Mouse (Mus musculus) MEL (cell line): ENCODE results near the gene Sucnr1. TPM values are rescaled to one million over a fixed set of nuclear protein-coding genes. Genes with fewer than 3 reads are reported as not detected.

Experiments used
- DNase-seq: peaks from one replicate; pipeline ENCODE4 v3.0.0; 2011; ENCODE audit warnings: low read depth, low spot score
- H3K27ac ChIP-seq: 2 replicates; pipeline ENCODE4 v1.5.1; 2012; ENCODE audit warnings: low read depth, mild to moderate bottlenecking, control low read depth, low read length, moderate library complexity; ENCODE audit not compliant: control insufficient read depth
- H3K27me3 ChIP-seq, 2 experiments: fragments of 150-350 bp in 1 of 2; sonication (generic) in 1 of 2; 2 replicates each; pipeline ENCODE4 v1.6.1; 2012; ENCODE audit warnings: low read length in 2 of 2, mild to moderate bottlenecking in 2 of 2, improper control_type of control experiment in 1 of 2, moderate library complexity in 1 of 2; ENCODE audit not compliant: insufficient read depth in 2 of 2, control insufficient read depth in 1 of 2
- H3K36me3 ChIP-seq, 2 experiments: 2 replicates each; pipeline ENCODE4 v1.6.1; 2012 to 2014; ENCODE audit warnings: low read length in 2 of 2, improper control_type of control experiment in 1 of 2, inconsistent platforms in 1 of 2, mild to moderate bottlenecking in 1 of 2; ENCODE audit not compliant: insufficient read depth in 2 of 2, control insufficient read depth in 1 of 2
- H3K4me1 ChIP-seq, 2 experiments: fragments of 150-350 bp in 1 of 2; sonication (generic) in 1 of 2; 2 replicates each; pipeline ENCODE4 v1.6.1; 2012; ENCODE audit warnings: low read length in 2 of 2, improper control_type of control experiment in 1 of 2, mild to moderate bottlenecking in 1 of 2; ENCODE audit not compliant: insufficient read depth in 2 of 2, control insufficient read depth in 1 of 2
- H3K4me3 ChIP-seq, 2 experiments: fragments of 150-350 bp in 1 of 2; sonication (generic) in 1 of 2; 2 replicates each; pipeline ENCODE4 v1.5.1; 2012; ENCODE audit warnings: low read depth in 2 of 2, low read length in 2 of 2, mild to moderate bottlenecking in 2 of 2, moderate library complexity in 2 of 2, control low read depth in 1 of 2, improper control_type of control experiment in 1 of 2; ENCODE audit not compliant: control insufficient read depth in 1 of 2, insufficient read depth in 1 of 2
- H3K79me2 ChIP-seq: 2 replicates; pipeline ENCODE4 v1.6.1; 2012; ENCODE audit warnings: mild to moderate bottlenecking, low read length, moderate library complexity; ENCODE audit not compliant: control insufficient read depth, poor library complexity, insufficient read depth
- H3K9ac ChIP-seq: 2 replicates; pipeline ENCODE4 v1.6.1; 2012; ENCODE audit warnings: low read depth, mild to moderate bottlenecking, control low read depth, low read length, moderate library complexity; ENCODE audit not compliant: control insufficient read depth, poor library complexity, severe bottlenecking
- H3K9me3 ChIP-seq: fragments of 150-350 bp; sonication (generic); replicated peaks from 2 replicates; pipeline ENCODE4 v1.6.1; 2012; ENCODE audit warnings: mild to moderate bottlenecking, low read length, improper control_type of control experiment, moderate library complexity; ENCODE audit not compliant: insufficient read depth
- BHLHE40 ChIP-seq: IDR thresholded peaks from 2 replicates; pipeline ENCODE4 v1.6.1; 2012; ENCODE audit warnings: low read depth, mild to moderate bottlenecking, inconsistent platforms, low read length, improper control_type of control experiment, borderline replicate concordance
- CHD2 ChIP-seq: IDR thresholded peaks from 2 replicates; pipeline ENCODE4 v1.6.1; 2011; ENCODE audit warnings: low read length, improper control_type of control experiment
- CTCF ChIP-seq, 3 experiments: IDR thresholded peaks in 2 of 3; conservative IDR thresholded peaks in 1 of 3; 2 replicates each; pipeline ENCODE4 v1.5.1; 2011 to 2012; ENCODE audit warnings: low read length in 3 of 3, low read depth in 2 of 3, mild to moderate bottlenecking in 2 of 3, improper control_type of control experiment in 1 of 3, inconsistent platforms in 1 of 3, mixed read lengths in 1 of 3, moderate library complexity in 1 of 3; ENCODE audit not compliant: control insufficient read depth in 1 of 3, insufficient read depth in 1 of 3, poor library complexity in 1 of 3, severe bottlenecking in 1 of 3
- ELF1 ChIP-seq: IDR thresholded peaks from 2 replicates; pipeline ENCODE4 v1.6.1; 2014; ENCODE audit warnings: low read depth, mild to moderate bottlenecking, inconsistent platforms, low read length, improper control_type of control experiment, moderate library complexity
- EP300 ChIP-seq, 2 experiments: IDR thresholded peaks; 2 replicates each; pipeline ENCODE4 v1.6.1; 2011; ENCODE audit warnings: improper control_type of control experiment in 2 of 2, low read length in 2 of 2, low read depth in 1 of 2, mild to moderate bottlenecking in 1 of 2
- ETS1 ChIP-seq: IDR thresholded peaks from 2 replicates; pipeline ENCODE4 v1.6.1; 2012; ENCODE audit warnings: low read depth, mild to moderate bottlenecking, inconsistent platforms, low read length, improper control_type of control experiment, moderate library complexity
- GATA1 ChIP-seq: IDR thresholded peaks from 2 replicates; pipeline ENCODE4 v1.6.1; 2011; ENCODE audit warnings: low read depth, low read length, improper control_type of control experiment
- HCFC1 ChIP-seq: IDR thresholded peaks from 2 replicates; pipeline ENCODE4 v1.6.1; 2012; ENCODE audit warnings: low read depth, mild to moderate bottlenecking, inconsistent platforms, low read length, improper control_type of control experiment, moderate library complexity
- JUND ChIP-seq: IDR thresholded peaks from 2 replicates; pipeline ENCODE4 v1.6.1; 2011; ENCODE audit warnings: low read depth, mild to moderate bottlenecking, improper control_type of control experiment, low read length
- KAT2A ChIP-seq: conservative IDR thresholded peaks from 2 replicates; pipeline ENCODE4 v1.6.1; 2012; ENCODE audit warnings: low read depth, low read length, improper control_type of control experiment, inconsistent platforms
- MAFK ChIP-seq: IDR thresholded peaks from 2 replicates; pipeline ENCODE4 v1.6.1; 2011; ENCODE audit warnings: low read depth, mild to moderate bottlenecking, low read length, improper control_type of control experiment, borderline replicate concordance
- MAZ ChIP-seq: IDR thresholded peaks from 2 replicates; pipeline ENCODE4 v1.6.1; 2012; ENCODE audit warnings: low read depth, mild to moderate bottlenecking, inconsistent platforms, low read length, improper control_type of control experiment
- MXI1 ChIP-seq: IDR thresholded peaks from 2 replicates; pipeline ENCODE4 v1.6.1; 2011; ENCODE audit warnings: mild to moderate bottlenecking, low read depth, low read length, improper control_type of control experiment
- MYC ChIP-seq: IDR thresholded peaks from 2 replicates; pipeline ENCODE4 v1.6.1; 2011; ENCODE audit warnings: low read depth, mild to moderate bottlenecking, low read length, improper control_type of control experiment, moderate library complexity
- RCOR1 ChIP-seq: IDR thresholded peaks from 2 replicates; pipeline ENCODE4 v1.6.1; 2012; ENCODE audit warnings: low read depth, mild to moderate bottlenecking, inconsistent platforms, low read length, improper control_type of control experiment
- SIN3A ChIP-seq: IDR thresholded peaks from 2 replicates; pipeline ENCODE4 v1.6.1; 2012; ENCODE audit warnings: low read length, improper control_type of control experiment, inconsistent platforms
- USF1 ChIP-seq: IDR thresholded peaks from 2 replicates; pipeline ENCODE4 v1.6.1; 2014; ENCODE audit warnings: low read depth, mild to moderate bottlenecking, inconsistent platforms, low read length, improper control_type of control experiment, moderate library complexity
- ZC3H11A ChIP-seq: IDR thresholded peaks from 2 replicates; pipeline ENCODE4 v1.6.1; 2012; ENCODE audit warnings: low read depth, mild to moderate bottlenecking, inconsistent platforms, low read length, improper control_type of control experiment
- ZKSCAN1 ChIP-seq: IDR thresholded peaks from 2 replicates; pipeline ENCODE4 v1.6.1; 2012; ENCODE audit warnings: low read depth, mild to moderate bottlenecking, inconsistent platforms, low read length, improper control_type of control experiment, moderate library complexity
- polyA plus RNA-seq, 2 experiments: library from polyadenylated mRNA; stranded (reverse) in 1 of 2; unstranded in 1 of 2; fragments of >175 nt in 1 of 2; fragments of >200 nt in 1 of 2; gene quantifications; 2 replicates each; pipeline versions ENCODE4 v1.2.1 to v1.2.4; 2012; ENCODE audit warnings: low replicate concordance in 2 of 2, low read depth in 1 of 2; ENCODE audit not compliant: insufficient read length in 2 of 2, insufficient read depth in 1 of 2, missing spikeins in 1 of 2
- total RNA-seq: library from RNA; depleted of rRNA; stranded (reverse); fragments of 300-350 nt; gene quantifications from 2 replicates; pipeline ENCODE4 v1.2.3, GENCODE M21; 2012

Gene Sucnr1
- total and polyA plus RNA-seq, 3 experiments = not detected

GRCm38 (mm10) chr3:60126564-60126963 lies 44.9 kb downstream of the Sucnr1 start:
- no peak overlapping the region for H3K4me3 ChIP-seq

GRCm38 (mm10) chr3:60128282-60128681 lies 46.6 kb downstream of the Sucnr1 start:
- Histone ChIP-seq H3K27me3 (no peaks in the 10 kb centered on the region; a peak in 2 of 4 replicates), H3K4me1 (no peaks in the 10 kb centered on the region), H3K4me3 (no peak overlapping the region), H3K9ac (no peak overlapping the region), H3K9me3 (no peaks in the 10 kb centered on the region), H3K27ac (no peak overlapping the region), H3K36me3 (no peaks in the 10 kb centered on the region), H3K79me2 (no peaks in the 10 kb centered on the region)
- DNase-seq = no peak
- TF ChIP-seq CTCF (IDR thresholded peaks at IDR 0.05 in 2 of 3, conservative IDR thresholded peaks at IDR 0.05 in 1 of 3; ENCODE audit: control insufficient read depth in 1 of 3, insufficient read depth in 1 of 3, low read depth in 2 of 3, low read length in 3 of 3, poor library complexity in 1 of 3, severe bottlenecking in 1 of 3) (no peak), HCFC1 (no peak), CHD2 (no peak), GATA1 (no peak), MAFK (no peak), MYC (no peak), USF1 (no peak), MAZ (no peak), MXI1 (no peak), SIN3A (no peak), ZKSCAN1 (no peak), ETS1 (no peak), ELF1 (no peak), KAT2A (no peak), EP300 (IDR thresholded peaks at IDR 0.05; ENCODE audit: low read depth in 1 of 2, low read length in 2 of 2) (no peak), BHLHE40 (no peak), RCOR1 (no peak)

More at GRCm38 (mm10) chr3:60126564-60126963, 44.9 kb downstream of the Sucnr1 start:
- TF ChIP-seq BHLHE40 (no peak), JUND (no peak), ZC3H11A (no peak)
- Histone ChIP-seq H3K27ac (no peak overlapping the region), H3K9ac (no peak overlapping the region), H3K27me3 (no peaks in the 10 kb centered on the region; a peak in 2 of 4 replicates), H3K79me2 (no peaks in the 10 kb centered on the region), H3K4me1 (no peaks in the 10 kb centered on the region), H3K36me3 (no peaks in the 10 kb centered on the region), H3K9me3 (no peaks in the 10 kb centered on the region)
- DNase-seq = no peak
